Mouse (Mus musculus) midbrain, embryonic 11.5 days (tissue): Measurements from ENCODE around the gene Endou. TPM values are rescaled to one million over a fixed set of nuclear protein-coding genes. Genes with fewer than 3 reads are reported as not detected.

ENCODE experiments used
- ATAC-seq: fragments of 200-750 bp; cut with Nextera tagmentation; 2 replicates; pipeline ENCODE4 v1.8.0; 2017; ENCODE audit warnings: moderate TSS enrichment, moderate library complexity; ENCODE audit not compliant: low FRiP score
- DNase-seq: peaks from one replicate; pipeline ENCODE4 v3.0.0; 2015; ENCODE audit warnings: low spot score; ENCODE audit errors: missing footprints
- H3K27ac ChIP-seq: fragments of 300-500 bp; sonication (generic); 2 replicates; pipeline ENCODE4 v1.5.1; 2014; ENCODE audit warnings: low read depth, low read length
- H3K27me3 ChIP-seq: fragments of 300-500 bp; sonication (generic); 2 replicates; pipeline ENCODE4 v1.6.1; 2014; ENCODE audit warnings: mild to moderate bottlenecking, low read length, moderate library complexity, mixed read lengths; ENCODE audit not compliant: control insufficient read depth, insufficient read depth
- H3K36me3 ChIP-seq: fragments of 300-500 bp; sonication (generic); 2 replicates; pipeline ENCODE4 v1.6.1; 2014; ENCODE audit warnings: mild to moderate bottlenecking, low read length, moderate library complexity, mixed read lengths; ENCODE audit not compliant: control insufficient read depth, insufficient read depth
- H3K4me1 ChIP-seq: fragments of 300-500 bp; sonication (generic); 2 replicates; pipeline ENCODE4 v1.6.1; 2014; ENCODE audit warnings: low read length; ENCODE audit not compliant: control insufficient read depth, insufficient read depth
- H3K4me2 ChIP-seq: fragments of 300-500 bp; sonication (generic); 2 replicates; pipeline ENCODE4 v1.6.1; 2014; ENCODE audit warnings: mild to moderate bottlenecking, moderate library complexity
- H3K4me3 ChIP-seq: fragments of 300-500 bp; sonication (generic); 2 replicates; pipeline ENCODE4 v1.5.1; 2014; ENCODE audit warnings: low read depth, low read length
- H3K9ac ChIP-seq: fragments of 300-500 bp; sonication (generic); 2 replicates; pipeline ENCODE4 v1.6.1; 2014; ENCODE audit warnings: low read length
- H3K9me3 ChIP-seq: fragments of 300-500 bp; sonication (generic); 2 replicates; pipeline ENCODE4 v1.6.1; 2016; ENCODE audit warnings: low read length; ENCODE audit not compliant: control insufficient read depth
- WGBS: fragments of 180-500 bp; shearing (Covaris S2); extraction: QIAGEN DNeasy Blood & Tissue Kit; methylation state at CpG from one replicate; pipeline ENCODE4 v1.1.7; 2014; 5-methylcytosine and 5-hydroxymethylcytosine counted together
- polyA plus RNA-seq: library from polyadenylated mRNA; unstranded; fragments of >200 nt; fragmentation: Nextera tagmentation; extraction: Ambion mirVana; gene quantifications from 2 replicates; pipeline ENCODE4 v1.2.1, GENCODE M21; 2014

Endou gene
- polyA plus RNA-seq, 1 experiment from 2014 or later: 0.18 TPM

- H3K36me3 ChIP-seq: no peaks in the 10 kb centered on the region
- no peak overlapping the region for H3K27ac ChIP-seq
- H3K9ac ChIP-seq: no peak overlapping the region
- no peaks in the 10 kb centered on the region for H3K9me3 ChIP-seq
- no peak overlapping the region for H3K4me2 ChIP-seq
- no peaks in the 10 kb centered on the region for H3K27me3 ChIP-seq
- 63% methylated on average over 7 of the region's 7 CpGs for WGBS
- no peak overlapping the region for H3K4me3 ChIP-seq
- ATAC-seq (no peak), DNase-seq (no peak)
- no peaks in the 10 kb centered on the region for H3K4me1 ChIP-seq
Observed at GRCm38 (mm10) chr15:97742074-97742473, 10.9 kb upstream of the Endou start.

GRCm38 (mm10) chr15:97741662-97742061 lies 10.5 kb upstream of the Endou start:
- no peak overlapping the region for H3K4me3 ChIP-seq
- H3K27me3 ChIP-seq: no peaks in the 10 kb centered on the region
- DNase-seq (no peak), ATAC-seq (no peak)
- H3K4me2 ChIP-seq: no peak overlapping the region
- no peak overlapping the region for H3K27ac ChIP-seq
- H3K4me1 ChIP-seq: no peaks in the 10 kb centered on the region
- H3K9me3 ChIP-seq: no peaks in the 10 kb centered on the region
- H3K36me3 ChIP-seq: no peaks in the 10 kb centered on the region
- 83% methylated on average over 12 of the region's 12 CpGs for WGBS
- H3K9ac ChIP-seq: no peak overlapping the region

- Histone ChIP-seq H3K9me3 (no peaks in the 10 kb centered on the region), H3K4me2 (no peak overlapping the region), H3K9ac (no peak overlapping the region), H3K27ac (no peak overlapping the region), H3K4me3 (no peak overlapping the region), H3K27me3 (no peaks in the 10 kb centered on the region), H3K4me1 (no peaks in the 10 kb centered on the region), H3K36me3 (no peaks in the 10 kb centered on the region)
- DNase-seq (no peak), ATAC-seq (no peak)
- WGBS: 82% methylated on average over 9 of the region's 9 CpGs
Observed at GRCm38 (mm10) chr15:97740283-97740732, 9.2 kb upstream of the Endou start.

GRCm38 (mm10) chr15:97738923-97739322 lies 7.8 kb upstream of the Endou start:
- ATAC-seq (no peak), DNase-seq (no peak)
- H3K27ac ChIP-seq: no peak overlapping the region
- no peaks in the 10 kb centered on the region for H3K4me1 ChIP-seq
- H3K27me3 ChIP-seq: no peaks in the 10 kb centered on the region
- H3K4me3 ChIP-seq: no peak overlapping the region
- H3K4me2 ChIP-seq: no peak overlapping the region
- H3K36me3 ChIP-seq: no peaks in the 10 kb centered on the region
- WGBS: 91% methylated on average over 7 of the region's 7 CpGs
- no peak overlapping the region for H3K9ac ChIP-seq
- no peaks in the 10 kb centered on the region for H3K9me3 ChIP-seq

GRCm38 (mm10) chr15:97731988-97732387 lies 849 bp upstream of the Endou start:
- no peaks in the 10 kb centered on the region for H3K36me3 ChIP-seq
- WGBS: 93% methylated on average over 11 of the region's 11 CpGs
- H3K27me3 ChIP-seq: no peaks in the 10 kb centered on the region
- no peak overlapping the region for H3K9ac ChIP-seq
- ATAC-seq (no peak), DNase-seq (no peak)
- H3K27ac ChIP-seq: no peak overlapping the region
- no peaks in the 10 kb centered on the region; the same call in 1 of the 2 replicates for H3K9me3 ChIP-seq
- H3K4me1 ChIP-seq: no peaks in the 10 kb centered on the region
- H3K4me3 ChIP-seq: no peak overlapping the region
- H3K4me2 ChIP-seq: no peak overlapping the region

GRCm38 (mm10) chr15:97730365-97730764 lies 774 bp downstream of the Endou start:
- Histone ChIP-seq H3K9me3 (no peaks in the 10 kb centered on the region; the same call in 1 of the 2 replicates), H3K27me3 (no peaks in the 10 kb centered on the region), H3K4me3 (no peak overlapping the region), H3K4me1 (no peaks in the 10 kb centered on the region), H3K4me2 (no peak overlapping the region), H3K9ac (no peak overlapping the region), H3K36me3 (no peaks in the 10 kb centered on the region), H3K27ac (no peak overlapping the region)
- ATAC-seq (no peak), DNase-seq (no peak)
- WGBS: 59% methylated on average over 6 of the region's 6 CpGs

- no peak overlapping the region for H3K4me3 ChIP-seq
- H3K9me3 ChIP-seq: no peaks in the 10 kb centered on the region; the same call in 1 of the 2 replicates
- DNase-seq: no peak
- WGBS: 65% methylated on average over 7 of the region's 7 CpGs
- H3K36me3 ChIP-seq: no peaks in the 10 kb centered on the region
- H3K4me2 ChIP-seq: no peak overlapping the region
- no peak overlapping the region for H3K27ac ChIP-seq
- H3K9ac ChIP-seq: no peak overlapping the region
- H3K27me3 ChIP-seq: no peaks in the 10 kb centered on the region
- no peaks in the 10 kb centered on the region for H3K4me1 ChIP-seq
- no peak for ATAC-seq
Observed at GRCm38 (mm10) chr15:97728804-97729203, 2.3 kb downstream of the Endou start.

GRCm38 (mm10) chr15:97728394-97728793 lies 2.7 kb downstream of the Endou start:
- no peaks in the 10 kb centered on the region for H3K27me3 ChIP-seq
- H3K9ac ChIP-seq: no peak overlapping the region
- no peaks in the 10 kb centered on the region; the same call in 1 of the 2 replicates for H3K9me3 ChIP-seq
- H3K27ac ChIP-seq: no peak overlapping the region
- H3K4me3 ChIP-seq: no peak overlapping the region
- H3K4me1 ChIP-seq: no peaks in the 10 kb centered on the region
- H3K4me2 ChIP-seq: no peak overlapping the region
- ATAC-seq (no peak), DNase-seq (no peak)
- 90% methylated on average over 11 of the region's 11 CpGs for WGBS
- H3K36me3 ChIP-seq: no peaks in the 10 kb centered on the region

- Histone ChIP-seq H3K4me2 (no peak overlapping the region), H3K4me1 (no peaks in the 10 kb centered on the region), H3K27me3 (no peaks in the 10 kb centered on the region), H3K4me3 (no peak overlapping the region), H3K9ac (no peak overlapping the region), H3K9me3 (no peaks in the 10 kb centered on the region; the same call in 1 of the 2 replicates), H3K27ac (no peak overlapping the region), H3K36me3 (no peaks in the 10 kb centered on the region)
- ATAC-seq (no peak), DNase-seq (no peak)
- whole genome bisulfite sequencing: 67% methylated on average over 5 of the region's 5 CpGs
Observed at GRCm38 (mm10) chr15:97727520-97727919, 3.6 kb downstream of the Endou start.

- Histone ChIP-seq H3K4me3 (no peak overlapping the region), H3K27ac (no peak overlapping the region), H3K9ac (no peak overlapping the region), H3K9me3 (no peaks in the 10 kb centered on the region), H3K27me3 (no peaks in the 10 kb centered on the region), H3K36me3 (no peaks in the 10 kb centered on the region), H3K4me2 (no peak overlapping the region), H3K4me1 (no peaks in the 10 kb centered on the region)
- DNase-seq (no peak), ATAC-seq (no peak)
- WGBS: 85% methylated on average over 8 of the region's 8 CpGs
Observed at GRCm38 (mm10) chr15:97727048-97727447, 4.1 kb downstream of the Endou start.
